Comparison of ENCODE assay signal across 15 mouse cellular contexts in the genomic region with DNA sequence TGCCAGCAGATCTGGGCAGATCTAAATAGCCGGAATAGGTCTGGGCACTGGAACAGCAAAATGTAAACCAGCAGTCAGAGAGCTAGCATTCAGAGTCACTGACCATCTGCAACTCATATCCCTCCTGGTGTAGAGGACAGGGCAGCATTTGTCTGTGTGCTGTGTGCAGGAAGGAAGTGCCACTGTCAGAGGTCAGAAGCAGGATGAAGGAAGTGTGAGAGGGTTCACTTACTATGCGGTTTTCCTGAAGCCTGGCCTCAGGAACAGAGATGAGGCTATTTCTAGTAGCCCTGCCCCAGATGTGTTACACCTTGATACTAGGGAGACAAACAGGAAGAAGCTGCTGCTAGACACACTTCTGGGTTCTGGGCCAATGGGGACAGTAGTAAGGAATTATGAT.
DNase-seq lines count a peak whose midpoint lies in the region; ATAC-seq and TF ChIP-seq lines count a peak whose summit lies in the region.
"Had no signal": no experiment of that assay in that cellular context is flagged by ENCODE, and none has a peak within 500 bp of the region (broad histone marks: within the 10 kb centered on the region; RNA-seq: fewer than 3 reads in every experiment).

No protein-coding gene starts in this region.

- DNase-seq in lung, adult 18-20 months = no peak
- no peak for DNase-seq in kidney, postnatal 0 days (ENCODE audit: low spot score)
- no peak for DNase-seq in layer of hippocampus, postnatal 25 days (ENCODE audit: extremely low spot score in 1 of 2, low spot score in 1 of 2)
- DNase-seq in spleen, adult 12 weeks (ENCODE audit: low spot score) = no peak
- DNase-seq: cerebellum, postnatal 10 days; heart, postnatal 14 days; lung, postnatal 36 days; thymus, postnatal 36 days had no signal

- 67% methylated on average over 2 of the region's 2 CpGs for WGBS in intestine, embryonic 15.5 days
- WGBS in intestine, postnatal 0 days = 65% methylated on average over 2 of the region's 2 CpGs
- 55% methylated on average over 2 of the region's 2 CpGs for WGBS in lung, embryonic 16.5 days
- WGBS in kidney, postnatal 0 days = 72% methylated on average over 2 of the region's 2 CpGs

- H3K4me1 ChIP-seq in intestine, embryonic 15.5 days (replicated peaks) = peaks cover 5% of the 10 kb centered on the region; the same call in 1 of the 2 replicates
- no peaks in the 10 kb centered on the region for H3K4me1 ChIP-seq in intestine, postnatal 0 days (replicated peaks; ENCODE audit: control insufficient read depth, insufficient read depth, low read length)
- peaks cover 7% of the 10 kb centered on the region for H3K4me1 ChIP-seq in lung, embryonic 16.5 days (replicated peaks; ENCODE audit: control insufficient read depth, insufficient read depth, low read length)
- H3K4me1 ChIP-seq in kidney, postnatal 0 days (replicated peaks; ENCODE audit: insufficient read depth, low read length) = no peaks in the 10 kb centered on the region

- H3K4me3 ChIP-seq in intestine, embryonic 15.5 days (replicated peaks) = no peak overlapping the region
- no peak overlapping the region for H3K4me3 ChIP-seq in intestine, postnatal 0 days (ENCODE audit: low read depth, low read length)
- no peak overlapping the region for H3K4me3 ChIP-seq in lung, embryonic 16.5 days (ENCODE audit: low read length)
- H3K4me3 ChIP-seq in kidney, postnatal 0 days (replicated peaks; ENCODE audit: low read depth, low read length) = no peak overlapping the region
- H3K4me3 ChIP-seq: erythroblast, embryonic 14.5 days; neural tube, embryonic 12.5 days had no signal

- no peak overlapping the region for H3K9ac ChIP-seq in intestine, embryonic 15.5 days
- no peak overlapping the region for H3K9ac ChIP-seq in intestine, postnatal 0 days (ENCODE audit: low read depth, low read length)
- H3K9ac ChIP-seq in lung, embryonic 16.5 days (ENCODE audit: low read length) = no peak overlapping the region
- H3K9ac ChIP-seq in kidney, postnatal 0 days (ENCODE audit: low read depth, low read length) = no peak overlapping the region
- H3K9ac ChIP-seq: neural tube, embryonic 12.5 days had no signal

- ATAC-seq in intestine, embryonic 15.5 days = 0 out of 2 replicates have a peak, but pooled peaks have one; percentile 10
- ATAC-seq in intestine, postnatal 0 days = no peak
- peak; percentile 53 for ATAC-seq in lung, embryonic 16.5 days (ENCODE audit: low read depth)
- 0 out of 2 replicates have a peak, but pooled peaks have one; percentile 10 for ATAC-seq in kidney, postnatal 0 days (replicated peaks; ENCODE audit: low FRiP score, low read depth)
- peak; percentile 78 for ATAC-seq in megakaryocyte progenitor cell, adult 5-6 weeks (replicated peaks; ENCODE audit: poor library complexity)
- ATAC-seq: CD4-positive, CD25-positive, alpha-beta regulatory T cell, adult 4 months had no signal

- H3K4me2 ChIP-seq in intestine, embryonic 15.5 days (replicated peaks) = no peak overlapping the region
- no peak overlapping the region for H3K4me2 ChIP-seq in intestine, postnatal 0 days (replicated peaks; ENCODE audit: low read depth)
- no peak overlapping the region for H3K4me2 ChIP-seq in lung, embryonic 16.5 days (ENCODE audit: low read depth, low read length)
- H3K4me2 ChIP-seq in kidney, postnatal 0 days (ENCODE audit: low read length) = no peak overlapping the region
- H3K4me2 ChIP-seq: neural tube, embryonic 12.5 days had no signal

- no peaks in the 10 kb centered on the region for H3K36me3 ChIP-seq in intestine, embryonic 15.5 days
- H3K36me3 ChIP-seq in intestine, postnatal 0 days (ENCODE audit: control insufficient read depth, insufficient read depth) = peaks cover 22% of the 10 kb centered on the region; the same call in 1 of the 2 replicates
- no peaks in the 10 kb centered on the region for H3K36me3 ChIP-seq in lung, embryonic 16.5 days (ENCODE audit: control insufficient read depth, insufficient read depth, low read length)
- H3K36me3 ChIP-seq in kidney, postnatal 0 days (ENCODE audit: insufficient read depth, low read length) = no peaks in the 10 kb centered on the region

- no peaks in the 10 kb centered on the region for H3K9me3 ChIP-seq in intestine, embryonic 15.5 days
- H3K9me3 ChIP-seq in intestine, postnatal 0 days (ENCODE audit: control insufficient read depth) = no peaks in the 10 kb centered on the region
- no peaks in the 10 kb centered on the region for H3K9me3 ChIP-seq in lung, embryonic 16.5 days (ENCODE audit: control insufficient read depth, low read length)
- H3K9me3 ChIP-seq in kidney, postnatal 0 days (replicated peaks; ENCODE audit: low read length) = no peaks in the 10 kb centered on the region
- H3K9me3 ChIP-seq: neural tube, embryonic 12.5 days had no signal

- H3K27me3 ChIP-seq in intestine, embryonic 15.5 days (replicated peaks) = no peaks in the 10 kb centered on the region
- no peaks in the 10 kb centered on the region for H3K27me3 ChIP-seq in intestine, postnatal 0 days (replicated peaks; ENCODE audit: control insufficient read depth, insufficient read depth, low read length)
- no peaks in the 10 kb centered on the region for H3K27me3 ChIP-seq in lung, embryonic 16.5 days (ENCODE audit: control insufficient read depth, insufficient read depth, low read depth, low read length)
- H3K27me3 ChIP-seq in kidney, postnatal 0 days (ENCODE audit: insufficient read depth, low read length) = no peaks in the 10 kb centered on the region
- H3K27me3 ChIP-seq: neural tube, embryonic 12.5 days had no signal

- no peak overlapping the region for H3K27ac ChIP-seq in intestine, embryonic 15.5 days
- H3K27ac ChIP-seq in intestine, postnatal 0 days (ENCODE audit: low read depth, low read length) = no peak overlapping the region
- H3K27ac ChIP-seq in lung, embryonic 16.5 days (ENCODE audit: low read length) = peak overlapping the region; percentile 71
- H3K27ac ChIP-seq in kidney, postnatal 0 days = peak overlapping the region; percentile 69; the same call in 1 of the 2 replicates
- H3K27ac ChIP-seq: neural tube, embryonic 12.5 days had no signal

- TF ChIP-seq CTCF in intestine, postnatal 0 days (IDR thresholded peaks at IDR 0.05; ENCODE audit: low read depth) = no peak
- no peak for TF ChIP-seq CTCF in kidney, postnatal 0 days (IDR thresholded peaks at IDR 0.05; ENCODE audit: low read depth)

Comparison
In these comparisons a context has a peak if more than half of its experiments do, and no peak if none do; other contexts are left out.
1. H3K27ac ChIP-seq: peak in lung, embryonic 16.5 days (single experiment) and kidney, postnatal 0 days (single experiment); none in intestine, embryonic 15.5 days (single experiment) and intestine, postnatal 0 days (single experiment).